5 mouse cellular contexts compared by ENCODE assay signal in the genomic region with DNA sequence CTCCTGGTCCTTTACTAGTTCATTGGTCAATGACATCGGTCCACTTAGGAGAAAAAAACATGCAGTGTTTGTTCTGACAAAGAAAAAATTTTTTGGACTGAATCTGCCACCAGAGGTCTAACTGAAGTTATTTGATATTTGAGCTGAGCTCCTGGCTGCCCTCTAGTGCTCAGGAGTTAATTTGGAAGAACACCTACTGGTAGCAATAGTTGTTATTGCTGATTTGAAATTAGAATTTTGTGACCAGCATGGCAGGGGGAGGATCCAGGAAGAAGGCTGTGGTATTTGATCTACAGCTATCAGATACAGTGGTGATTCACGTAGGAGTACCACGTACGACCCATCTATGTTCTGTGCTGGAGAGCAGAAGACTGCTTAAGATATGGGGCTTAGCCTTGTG.
ATAC-seq lines count a peak whose summit lies in the region.

No protein-coding gene starts in this region.

- peak; percentile 77 for ATAC-seq in CD4-positive, CD25-positive, alpha-beta regulatory T cell, adult 4 months
- peak; percentile 73 for ATAC-seq in common myeloid progenitor, adult 5-6 weeks (replicated peaks; ENCODE audit: low read depth, poor library complexity, severe bottlenecking)
- ATAC-seq in granulocyte monocyte progenitor cell, adult 5-6 weeks (replicated peaks; ENCODE audit: poor library complexity, severe bottlenecking): peak; percentile 42; the same call in 1 of the 2 replicates
- ATAC-seq in inflammation-experienced regulatory T-cells, adult 6 months: peak; percentile 50
- ATAC-seq in megakaryocyte-erythroid progenitor cell, adult 5-6 weeks (replicated peaks; ENCODE audit: low FRiP score, low TSS enrichment, poor library complexity, severe bottlenecking): peak; percentile 89

Comparison
In these comparisons a context has a peak if more than half of its experiments do, and no peak if none do; other contexts are left out.
1. Peak in every context shown above with its lines: ATAC-seq.